Mouse (Mus musculus) embryonic facial prominence, embryonic 11.5 days (tissue): ENCODE results near the gene Jmy. TPM values are rescaled to one million over a fixed set of nuclear protein-coding genes. Genes with fewer than 3 reads are reported as not detected.

Experiments used
- ATAC-seq: fragments of 200-750 bp; cut with Nextera tagmentation; replicated peaks from 2 replicates; pipeline ENCODE4 v1.8.0; 2017; ENCODE audit warnings: low read depth; ENCODE audit not compliant: insufficient number of reproducible peaks, low FRiP score, low TSS enrichment
- DNase-seq: peaks from one replicate; pipeline ENCODE4 v3.0.0-alpha.2; 2015; ENCODE audit warnings: low spot score
- H3K27ac ChIP-seq: fragments of 300-500 bp; sonication (generic); replicated peaks from 2 replicates; pipeline ENCODE4 v1.5.1; 2014; ENCODE audit warnings: mild to moderate bottlenecking, low read depth, low read length, control low read depth
- H3K27me3 ChIP-seq: fragments of 300-500 bp; sonication (generic); 2 replicates; pipeline ENCODE4 v1.6.1; 2014; ENCODE audit warnings: mild to moderate bottlenecking, low read length, moderate library complexity, mixed read lengths; ENCODE audit not compliant: control insufficient read depth, insufficient read depth
- H3K36me3 ChIP-seq: fragments of 300-500 bp; sonication (generic); replicated peaks from 2 replicates; pipeline ENCODE4 v1.6.1; 2014; ENCODE audit warnings: low read depth, mild to moderate bottlenecking, low read length, moderate library complexity, mixed read lengths; ENCODE audit not compliant: control insufficient read depth, insufficient read depth
- H3K4me1 ChIP-seq: fragments of 300-500 bp; sonication (generic); 2 replicates; pipeline ENCODE4 v1.6.1; 2014; ENCODE audit warnings: low read length, mixed read lengths; ENCODE audit not compliant: control insufficient read depth, insufficient read depth
- H3K4me2 ChIP-seq: fragments of 300-500 bp; sonication (generic); 2 replicates; pipeline ENCODE4 v1.6.1; 2014; ENCODE audit warnings: low read depth, mild to moderate bottlenecking, control low read depth, low read length, moderate library complexity
- H3K4me3 ChIP-seq: fragments of 300-500 bp; sonication (generic); 2 replicates; pipeline ENCODE4 v1.5.1; 2014; ENCODE audit warnings: low read depth, low read length, control low read depth
- H3K9ac ChIP-seq: fragments of 300-500 bp; sonication (generic); replicated peaks from 2 replicates; pipeline ENCODE4 v1.6.1; 2014; ENCODE audit warnings: mild to moderate bottlenecking, control low read depth, low read length
- H3K9me3 ChIP-seq: fragments of 300-500 bp; sonication (generic); replicated peaks from 2 replicates; pipeline ENCODE4 v1.6.1; 2016; ENCODE audit warnings: mild to moderate bottlenecking, low read length, inconsistent platforms, mixed read lengths; ENCODE audit not compliant: control insufficient read depth
- WGBS: fragments of 180-500 bp; shearing (Covaris S2); extraction: QIAGEN DNeasy Blood & Tissue Kit; methylation state at CpG from one replicate; pipeline ENCODE4 v1.1.7; 2014; 5-methylcytosine and 5-hydroxymethylcytosine counted together
- polyA plus RNA-seq: library from polyadenylated mRNA; unstranded; fragments of >200 nt; fragmentation: Nextera tagmentation; extraction: Ambion mirVana; gene quantifications from 2 replicates; pipeline ENCODE4 v1.2.1, GENCODE M21; 2014

Gene Jmy
- polyA plus RNA-seq, 1 experiment from 2014 or later: 4.3 TPM

DNA sequence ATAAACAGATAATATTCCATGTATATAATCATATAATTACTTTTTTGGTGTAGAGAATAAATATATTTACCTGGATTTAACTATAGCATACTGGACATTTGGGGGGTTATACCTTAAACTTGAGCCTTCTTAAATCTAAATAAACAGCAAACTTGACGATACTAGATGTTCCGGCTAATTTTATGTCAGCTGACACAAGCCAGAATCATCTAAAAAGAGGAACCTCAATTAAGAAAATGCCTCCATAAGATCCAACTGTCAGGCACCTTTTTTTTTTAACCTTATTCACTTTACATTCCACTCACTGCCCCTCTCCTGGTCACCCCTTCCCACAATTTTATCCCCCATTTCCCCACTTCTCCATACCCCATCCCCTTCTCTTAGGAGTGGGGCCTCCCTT, 116.0 kb downstream of the Jmy start:
- Histone ChIP-seq H3K27ac (no peak overlapping the region), H3K36me3 (no peaks in the 10 kb centered on the region), H3K4me1 (no peaks in the 10 kb centered on the region), H3K9me3 (no peaks in the 10 kb centered on the region), H3K9ac (no peak overlapping the region), H3K4me2 (no peak overlapping the region), H3K27me3 (no peaks in the 10 kb centered on the region), H3K4me3 (no peak overlapping the region)
- 93% methylated on average over 2 of the region's 2 CpGs for WGBS
- no peak for ATAC-seq
- no peak for DNase-seq

DNA sequence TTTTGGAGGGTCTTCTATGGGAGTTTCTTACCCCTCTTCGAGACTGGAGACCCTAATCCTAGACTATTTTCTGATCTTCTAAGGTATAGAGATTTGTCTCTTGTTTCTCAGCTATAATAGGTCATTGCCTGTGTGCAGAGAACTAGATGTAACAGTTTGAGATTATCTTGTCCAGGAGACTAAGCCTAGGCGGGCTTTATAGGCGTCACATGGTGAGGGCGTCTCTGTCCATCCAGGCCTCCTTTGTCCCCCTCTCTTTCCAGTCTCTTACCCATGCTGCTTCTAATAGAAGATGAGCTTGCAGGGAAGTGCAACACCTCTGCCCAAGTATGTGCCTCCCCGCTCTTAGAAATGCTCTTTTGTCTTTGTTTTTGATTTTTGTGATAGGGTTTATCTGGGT, 116.5 kb downstream of the Jmy start:
- no peaks in the 10 kb centered on the region for H3K36me3 ChIP-seq
- ATAC-seq: no peak
- no peak overlapping the region for H3K4me2 ChIP-seq
- H3K4me1 ChIP-seq: no peaks in the 10 kb centered on the region
- H3K9ac ChIP-seq: no peak overlapping the region
- H3K27me3 ChIP-seq: no peaks in the 10 kb centered on the region
- no peak overlapping the region for H3K4me3 ChIP-seq
- WGBS: 90% methylated on average over 5 of the region's 5 CpGs
- H3K27ac ChIP-seq: no peak overlapping the region
- no peaks in the 10 kb centered on the region for H3K9me3 ChIP-seq
- DNase-seq: no peak

DNA sequence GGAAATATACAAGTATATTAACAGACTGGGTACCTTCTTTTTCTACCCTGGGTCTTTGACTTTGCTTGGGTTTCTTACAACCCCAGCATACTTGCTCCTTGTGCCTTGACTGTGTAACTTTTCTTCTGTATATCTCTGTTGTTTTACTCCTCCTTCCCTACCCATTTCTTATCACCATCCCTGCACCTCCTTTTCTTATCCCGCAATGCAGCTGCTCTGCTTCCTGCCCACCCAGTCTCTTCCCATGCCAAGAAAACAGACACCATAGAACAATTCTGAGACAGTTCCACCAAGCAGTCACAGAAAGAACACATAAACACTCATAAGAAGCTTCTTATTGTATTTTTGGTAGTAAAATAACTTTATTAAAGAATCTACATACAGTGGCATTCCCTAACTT, 118.3 kb downstream of the Jmy start:
- WGBS: 78% methylated on average over 1 of the region's 1 CpGs
- no peak for DNase-seq

DNA sequence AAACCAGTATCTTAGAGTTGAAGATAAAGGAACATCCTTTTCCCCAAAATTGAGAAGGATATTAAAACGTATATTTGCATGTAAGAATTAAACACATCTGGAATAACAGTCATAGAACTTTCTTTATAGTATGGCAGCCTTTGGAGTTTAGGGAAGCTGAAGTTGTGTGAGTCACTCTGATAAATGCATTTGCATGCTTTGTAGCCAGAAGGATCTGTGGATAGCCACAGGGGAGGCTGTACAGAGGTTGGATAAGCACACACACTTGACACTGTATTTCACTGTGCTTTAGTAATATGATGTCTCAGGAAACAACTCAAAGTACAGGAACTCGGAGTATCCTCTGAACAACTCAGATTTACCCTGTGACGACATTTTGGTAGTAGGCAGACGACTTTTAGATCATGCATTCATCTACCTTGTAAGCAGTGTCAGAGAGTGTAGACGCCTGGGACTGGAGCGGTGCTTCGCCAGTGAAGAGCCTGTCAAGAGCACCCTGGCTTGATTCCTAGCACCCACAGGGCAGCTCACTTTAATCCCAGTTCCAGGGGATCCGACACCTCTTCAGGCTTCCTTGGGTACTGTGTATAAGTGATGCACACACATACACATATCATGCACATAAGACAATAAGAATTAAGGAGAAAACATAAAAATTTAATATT, 119.1 kb downstream of the Jmy start:
- Histone ChIP-seq H3K4me2 (no peak overlapping the region), H3K4me1 (no peaks in the 10 kb centered on the region), H3K36me3 (no peaks in the 10 kb centered on the region), H3K9me3 (no peaks in the 10 kb centered on the region), H3K9ac (no peak overlapping the region), H3K27me3 (no peaks in the 10 kb centered on the region), H3K27ac (no peak overlapping the region), H3K4me3 (no peak overlapping the region)
- no peak for ATAC-seq
- DNase-seq: no peak
- 91% methylated on average over 8 of the region's 8 CpGs for WGBS

More for the DNA sequence above, 118.3 kb downstream of the Jmy start:
- no peak overlapping the region for H3K9ac ChIP-seq
- H3K4me2 ChIP-seq: no peak overlapping the region
- no peak for ATAC-seq
- H3K4me3 ChIP-seq: no peak overlapping the region
- no peaks in the 10 kb centered on the region for H3K36me3 ChIP-seq
- H3K9me3 ChIP-seq: no peaks in the 10 kb centered on the region
- no peaks in the 10 kb centered on the region for H3K4me1 ChIP-seq
- no peak overlapping the region for H3K27ac ChIP-seq
- H3K27me3 ChIP-seq: no peaks in the 10 kb centered on the region

Other genes with a start within 250 kb of the Jmy start
- 8.8 and 11.4 TPM in 2 replicates for gene Homer1, start 200.2 kb downstream of the Jmy start, polyA plus RNA-seq
- gene Bhmt, start 138.2 kb upstream of the Jmy start, polyA plus RNA-seq: not detected in 2 replicates
- gene Bhmt2, start 174.5 kb upstream of the Jmy start, polyA plus RNA-seq: not detected in 2 replicates
- gene Dmgdh, start 174.6 kb upstream of the Jmy start, polyA plus RNA-seq: 0.07 TPM in 1 of 2 replicates, not detected in the other